Mouse (Mus musculus) cerebellum, postnatal 25 days (tissue): Measurements from ENCODE around the gene Ryr2.

Experiments
- DNase-seq, 2 experiments: peaks; one replicate each; pipeline ENCODE4 v3.0.0; 2021; ENCODE audit warnings: mixed read lengths in 2 of 2

Gene Ryr2

GRCm38 (mm10) chr13:11533265-11533664 lies 573.5 kb downstream of the Ryr2 start:
- DNase-seq = no peak

- DNase-seq = no peak
Measured at GRCm38 (mm10) chr13:11532014-11532890, 574.5 kb downstream of the Ryr2 start.

- DNase-seq = no peak
Measured at GRCm38 (mm10) chr13:11523612-11524011, 583.1 kb downstream of the Ryr2 start.

- DNase-seq = no peak
Measured at GRCm38 (mm10) chr13:11520765-11521164, 586.0 kb downstream of the Ryr2 start.

GRCm38 (mm10) chr13:11511540-11512177 lies 595.1 kb downstream of the Ryr2 start:
- DNase-seq = no peak
